Mouse (Mus musculus) heart, postnatal 0 days (tissue): Measurements from ENCODE around the gene Shf. TPM values are rescaled to one million over a fixed set of nuclear protein-coding genes. Genes with fewer than 3 reads are reported as not detected.

Experiments
- ATAC-seq: fragments of 200-750 bp; cut with Nextera tagmentation; 2 replicates; pipeline ENCODE4 v1.8.0; 2017; ENCODE audit warnings: low read depth, moderate number of reproducible peaks, moderate library complexity; ENCODE audit not compliant: insufficient read depth
- DNase-seq: peaks from one replicate; pipeline ENCODE4 v3.0.0-alpha.2; 2016; ENCODE audit warnings: low spot score
- H3K27ac ChIP-seq: fragments of 300-500 bp; sonication (generic); 2 replicates; pipeline ENCODE4 v1.5.1; 2014; ENCODE audit warnings: low read depth, mild to moderate bottlenecking
- H3K27me3 ChIP-seq: fragments of 300-500 bp; sonication (generic); 2 replicates; pipeline ENCODE4 v1.6.1; 2014; ENCODE audit warnings: low read length, mixed read lengths; ENCODE audit not compliant: control insufficient read depth, insufficient read depth
- H3K36me3 ChIP-seq: fragments of 300-500 bp; sonication (generic); replicated peaks from 2 replicates; pipeline ENCODE4 v1.6.1; 2014; ENCODE audit warnings: low read length, mixed read lengths; ENCODE audit not compliant: control insufficient read depth, insufficient read depth
- H3K4me1 ChIP-seq: fragments of 300-500 bp; sonication (generic); 2 replicates; pipeline ENCODE4 v1.6.1; 2014; ENCODE audit warnings: antibody characterized with exemption; ENCODE audit not compliant: control insufficient read depth, insufficient read depth
- H3K4me2 ChIP-seq: fragments of 300-500 bp; sonication (generic); 2 replicates; pipeline ENCODE4 v1.6.1; 2014; ENCODE audit warnings: low read depth, mild to moderate bottlenecking, low read length, moderate library complexity
- H3K4me3 ChIP-seq: fragments of 300-500 bp; sonication (generic); 2 replicates; pipeline ENCODE4 v1.5.1; 2014; ENCODE audit warnings: low read depth, low read length
- H3K9ac ChIP-seq: fragments of 300-500 bp; sonication (generic); replicated peaks from 2 replicates; pipeline ENCODE4 v1.6.1; 2014; ENCODE audit warnings: low read depth, low read length, mixed read lengths
- H3K9me3 ChIP-seq: fragments of 300-500 bp; sonication (generic); replicated peaks from 2 replicates; pipeline ENCODE4 v1.6.1; 2016; ENCODE audit warnings: low read length; ENCODE audit not compliant: control insufficient read depth
- CTCF ChIP-seq: IDR thresholded peaks from 2 replicates; pipeline ENCODE4 v1.5.1; 2016; ENCODE audit warnings: antibody characterized with exemption, control low read depth, low read depth
- EP300 ChIP-seq: IDR thresholded peaks from 2 replicates; pipeline ENCODE4 v1.6.1; 2016; ENCODE audit warnings: antibody characterized with exemption, low read depth
- WGBS: fragments of 180-500 bp; shearing (Covaris S2); extraction: QIAGEN DNeasy Blood & Tissue Kit; methylation state at CpG from one replicate; pipeline ENCODE4 v1.1.7; 2014; 5-methylcytosine and 5-hydroxymethylcytosine counted together
- polyA plus RNA-seq: library from polyadenylated mRNA; unstranded; fragments of >200 nt; fragmentation: Nextera tagmentation; extraction: Ambion mirVana; gene quantifications from 2 replicates; pipeline ENCODE4 v1.2.1, GENCODE M21; 2015
- total RNA-seq: library from RNA; depleted of rRNA; stranded (reverse); fragments of >200 nt; gene quantifications from 2 replicates; pipeline ENCODE4 v1.2.3, GENCODE M21; 2014; ENCODE audit warnings: low replicate concordance

Gene Shf
- total and polyA plus RNA-seq, 2 experiments from 2014 or later, result 1.3 to 27.0 TPM

- peaks cover 9% of the 10 kb centered on the region; the same call in 1 of the 2 replicates for H3K4me1 ChIP-seq
- no peak overlapping the region for H3K27ac ChIP-seq
- no peaks in the 10 kb centered on the region for H3K27me3 ChIP-seq
- 80% methylated on average over 3 of the region's 3 CpGs for WGBS
- H3K4me3 ChIP-seq, result no peak overlapping the region
- H3K9ac ChIP-seq, result no peak overlapping the region
- H3K36me3 ChIP-seq, result peaks cover 4% of the 10 kb centered on the region; the same call in 1 of the 2 replicates
- H3K4me2 ChIP-seq, result no peak overlapping the region
- no peak for ATAC-seq
- no peaks in the 10 kb centered on the region for H3K9me3 ChIP-seq
- DNase-seq, result no peak
- no peak for TF ChIP-seq CTCF
- no peak for TF ChIP-seq EP300
These were observed 4.5 kb downstream of the Shf start for GRCm38 (mm10) chr2:122364352-122364944.

GRCm38 (mm10) chr2:122362622-122363523, 6.1 kb downstream of the Shf start:
- DNase-seq, result no peak
- Histone ChIP-seq H3K36me3 (peaks cover 4% of the 10 kb centered on the region; the same call in 1 of the 2 replicates), H3K27me3 (no peaks in the 10 kb centered on the region), H3K9me3 (no peaks in the 10 kb centered on the region), H3K27ac (no peak overlapping the region), H3K4me3 (no peak overlapping the region), H3K4me2 (no peak overlapping the region), H3K4me1 (0 out of 2 replicates have a peak, but pooled peaks cover 6% of the 10 kb centered on the region), H3K9ac (no peak overlapping the region)
- 81% methylated on average over 13 of the region's 13 CpGs for WGBS
- ATAC-seq, result no peak
- TF ChIP-seq EP300 (no peak), CTCF (no peak)

GRCm38 (mm10) chr2:122361868-122362621, 6.9 kb downstream of the Shf start:
- 65% methylated on average over 10 of the region's 10 CpGs for WGBS
- Histone ChIP-seq H3K27ac (no peak overlapping the region), H3K9me3 (no peaks in the 10 kb centered on the region)

GRCm38 (mm10) chr2:122361181-122361580, 7.8 kb downstream of the Shf start:
- H3K4me3 ChIP-seq, result no peak overlapping the region
- TF ChIP-seq CTCF (no peak), EP300 (no peak)
- WGBS, result 78% methylated on average over 6 of the region's 6 CpGs
- H3K9me3 ChIP-seq, result no peaks in the 10 kb centered on the region
- H3K36me3 ChIP-seq, result peaks cover 13% of the 10 kb centered on the region
- no peaks in the 10 kb centered on the region for H3K4me1 ChIP-seq
- no peak overlapping the region for H3K9ac ChIP-seq
- DNase-seq (no peak), ATAC-seq (no peak)
- no peak overlapping the region for H3K27ac ChIP-seq
- no peak overlapping the region for H3K4me2 ChIP-seq
- no peaks in the 10 kb centered on the region for H3K27me3 ChIP-seq

More at GRCm38 (mm10) chr2:122361868-122362621, 6.9 kb downstream of the Shf start:
- DNase-seq (no peak), ATAC-seq (no peak)
- H3K4me2 ChIP-seq, result no peak overlapping the region
- 0 out of 2 replicates have a peak, but pooled peaks cover 3% of the 10 kb centered on the region for H3K4me1 ChIP-seq
- H3K27me3 ChIP-seq, result no peaks in the 10 kb centered on the region
- no peak overlapping the region for H3K9ac ChIP-seq
- TF ChIP-seq CTCF (no peak), EP300 (no peak)
- no peak overlapping the region for H3K4me3 ChIP-seq
- peaks cover 6% of the 10 kb centered on the region for H3K36me3 ChIP-seq

GRCm38 (mm10) chr2:122360310-122360709, 8.7 kb downstream of the Shf start:
- ATAC-seq (0 out of 2 replicates have a peak, but pooled peaks have one; percentile 15), DNase-seq (no peak)
- Histone ChIP-seq H3K4me3 (no peak overlapping the region), H3K9me3 (no peaks in the 10 kb centered on the region), H3K27ac (no peak overlapping the region), H3K4me1 (no peaks in the 10 kb centered on the region), H3K9ac (no peak overlapping the region), H3K36me3 (peaks cover 15% of the 10 kb centered on the region), H3K4me2 (no peak overlapping the region), H3K27me3 (no peaks in the 10 kb centered on the region)
- TF ChIP-seq EP300, result no peak
- no peak for TF ChIP-seq CTCF
- 80% methylated on average over 6 of the region's 6 CpGs for WGBS
